Mouse (Mus musculus): Measurements from ENCODE around the gene Olfr781. TPM values are rescaled to one million over a fixed set of nuclear protein-coding genes. Genes with fewer than 3 reads are reported as not detected.

Gene Olfr781
- total RNA-seq (2023) = not detected

DNA sequence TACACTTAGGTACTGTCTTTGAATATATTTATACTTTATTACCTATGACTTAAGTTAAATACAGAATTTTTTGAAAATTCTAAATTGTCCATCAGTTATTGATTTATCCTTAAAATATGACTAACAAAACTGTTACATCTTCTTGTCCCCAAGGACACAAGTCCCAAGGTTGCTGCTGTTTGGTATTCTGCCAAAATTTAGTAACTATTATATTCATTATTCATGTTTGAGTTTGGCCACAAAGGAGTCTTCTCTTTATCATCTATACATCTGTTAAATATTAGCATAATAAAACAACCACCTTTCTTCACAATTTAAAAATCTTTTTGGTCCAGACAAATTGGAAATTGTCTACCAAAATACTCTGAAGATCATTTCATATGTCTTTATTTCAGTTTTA is at the start of gene Olfr781:
TSS of gene Olfr781 (plus strand) at position 301 of the 400 bp plus-strand sequence.

DNA sequence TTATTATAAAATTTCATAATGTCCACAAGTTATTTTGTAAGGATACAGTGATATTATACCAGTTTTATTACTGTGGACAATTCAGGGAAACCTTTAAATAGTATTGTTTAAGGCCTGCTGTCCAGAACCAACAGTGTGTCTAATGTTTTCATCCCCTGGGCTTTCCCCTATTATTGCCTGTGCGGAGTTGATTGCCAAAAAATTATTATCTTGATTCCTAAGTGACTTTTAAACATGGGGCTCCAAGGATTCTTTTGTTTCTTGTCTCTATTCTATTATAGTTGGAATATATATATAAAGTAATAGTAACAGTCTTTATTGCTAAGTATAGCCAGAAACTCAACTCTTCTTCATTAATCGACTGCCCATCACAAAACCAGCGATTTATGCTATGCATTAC is 10.8 kb upstream of the Olfr781 start, which contains the start of gene Olfr780:
TSS of gene Olfr780 (plus strand) at position 301 of the 400 bp plus-strand sequence.

DNA sequence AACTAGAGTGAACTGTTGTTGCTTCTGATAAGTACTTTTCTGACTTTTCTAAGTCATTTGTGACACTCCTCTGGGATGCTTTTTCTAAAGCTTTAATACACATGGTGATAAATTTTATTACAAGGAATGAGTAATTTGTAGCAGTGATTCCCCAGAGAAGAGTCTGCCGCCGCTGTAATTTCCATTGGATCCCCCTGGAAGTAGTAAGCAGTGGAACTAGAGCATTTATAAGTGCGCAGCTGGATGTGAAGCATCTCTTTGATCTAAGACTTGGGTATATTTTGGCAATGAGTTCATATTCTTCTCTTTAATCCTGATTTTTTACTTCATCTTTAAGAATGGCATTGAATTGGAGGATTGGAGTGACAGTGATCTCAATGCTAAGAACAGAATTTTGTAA is 19.9 kb downstream of the Olfr781 start, which contains the start of gene Olfr782:
TSS of gene Olfr782 (plus strand) at position 301 of the 400 bp plus-strand sequence.

Other genes with a start within 250 kb of the Olfr781 start
- not detected for gene Olfr767, start 245.9 kb upstream of the Olfr781 start, total RNA-seq (2023)
- not detected for gene Olfr768, start 229.5 kb upstream of the Olfr781 start, total RNA-seq (2023)
- gene Olfr769, start 211.0 kb upstream of the Olfr781 start, total RNA-seq (2023) = not detected
- gene Olfr770, start 189.9 kb upstream of the Olfr781 start, total RNA-seq (2023) = not detected
- not detected for gene Olfr771, start 164.1 kb upstream of the Olfr781 start, total RNA-seq (2023)
- not detected for gene Olfr772, start 150.9 kb upstream of the Olfr781 start, total RNA-seq (2023)
- gene Olfr773, start 141.4 kb upstream of the Olfr781 start, total RNA-seq (2023) = not detected
- not detected for gene Olfr774, start 92.7 kb upstream of the Olfr781 start, total RNA-seq (2023)
- gene Olfr775, start 80.4 kb upstream of the Olfr781 start, total RNA-seq (2023) = not detected
- gene Olfr776, start 69.7 kb upstream of the Olfr781 start, total RNA-seq (2023) = not detected
- not detected for gene Olfr777, start 57.4 kb upstream of the Olfr781 start, total RNA-seq (2023)
- gene Olfr780, start 10.7 kb upstream of the Olfr781 start, total RNA-seq (2023) = not detected
- not detected for gene Olfr782, start 20.0 kb downstream of the Olfr781 start, total RNA-seq (2023)
- gene Olfr784, start 55.2 kb downstream of the Olfr781 start, total RNA-seq (2023) = not detected
- not detected for gene Olfr785, start 76.6 kb downstream of the Olfr781 start, total RNA-seq (2023)
- not detected for gene Olfr786, start 98.5 kb downstream of the Olfr781 start, total RNA-seq (2023)
- gene Olfr787, start 133.0 kb downstream of the Olfr781 start, total RNA-seq (2023) = not detected
- gene Olfr788, start 142.1 kb downstream of the Olfr781 start, total RNA-seq (2023) = not detected
- gene Olfr789, start 155.9 kb downstream of the Olfr781 start, total RNA-seq (2023) = not detected
- gene Olfr790, start 169.6 kb downstream of the Olfr781 start, total RNA-seq (2023) = not detected
- gene Olfr791, start 192.9 kb downstream of the Olfr781 start, total RNA-seq (2023) = not detected
- gene Olfr792, start 210.3 kb downstream of the Olfr781 start, total RNA-seq (2023) = not detected
- gene Olfr794, start 238.8 kb downstream of the Olfr781 start, total RNA-seq (2023) = not detected